Mouse (Mus musculus): ENCODE data around the gene Gpc1.

- no peak for TF ChIP-seq CTCF (IDR thresholded peaks at IDR 0.05; ENCODE audit: low read depth)
- TF ChIP-seq EP300 (IDR thresholded peaks at IDR 0.05; ENCODE audit: low read depth), result no peak
Measured at GRCm38 (mm10) chr1:92841427-92841826, 10.0 kb downstream of the Gpc1 start.
